Mouse (Mus musculus) brain, embryonic 14.5 days (tissue): Measurements from ENCODE around the gene Cbr3.

Experiments
- CTCF ChIP-seq: fragments of 200-500 bp; IDR thresholded peaks from 2 replicates; pipeline ENCODE4 v1.5.1; 2012; ENCODE audit warnings: inconsistent platforms, mild to moderate bottlenecking, moderate library complexity, borderline replicate concordance; ENCODE audit not compliant: insufficient read depth, insufficient read length; ENCODE audit errors: extremely low read depth
- POLR2A ChIP-seq: fragments of 200-500 bp; IDR thresholded peaks from 2 replicates; pipeline ENCODE4 v1.6.1; 2012; ENCODE audit warnings: mild to moderate bottlenecking, inconsistent platforms, borderline replicate concordance; ENCODE audit not compliant: poor library complexity, insufficient read depth, insufficient read length, severe bottlenecking; ENCODE audit errors: extremely low read depth

DNA sequence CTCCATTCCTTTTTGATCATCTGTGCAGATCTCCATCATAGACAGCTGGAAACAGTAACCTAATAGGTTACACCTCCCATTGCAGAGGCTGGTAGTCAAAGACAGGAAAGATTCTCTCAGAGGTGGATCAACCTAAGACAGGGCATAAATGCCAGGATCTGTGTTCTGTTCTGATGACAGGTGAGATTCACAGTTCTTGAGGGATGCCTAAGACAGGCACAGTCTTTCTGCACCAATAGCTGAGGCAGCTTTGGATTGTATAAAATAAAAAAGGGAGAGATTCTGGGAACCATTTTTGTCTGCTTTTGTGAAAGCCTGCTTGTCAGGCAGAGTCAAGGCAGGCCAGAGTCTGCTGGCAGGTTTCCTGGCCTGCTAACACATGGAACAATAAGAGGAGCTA, 15.0 kb upstream of the Cbr3 start:
- no peak for TF ChIP-seq CTCF
- no peak for TF ChIP-seq POLR2A
